Mouse (Mus musculus) C3H10T1/2 (cell line): ENCODE results near the gene Gm10234. TPM values are rescaled to one million over a fixed set of nuclear protein-coding genes. Genes with fewer than 3 reads are reported as not detected.

Experiments
- polyA plus RNA-seq, 2 experiments: library from polyadenylated mRNA; unstranded; fragments of >200 nt; fragmentation: generic; extraction: Trizol; gene quantifications; one replicate each; pipeline ENCODE4 v1.2.1; 2012; ENCODE audit warnings: missing spikeins in 2 of 2

The Gm10234 gene
- not detected for polyA plus RNA-seq

GRCm38 (mm10) chr6:95321812-95322211, at the start of gene Gm10234:
Gene Gm10234 (plus strand): TSS chr6:95322112.

Other genes starting within 250 kb of the Gm10234 start
- under 1 TPM; 0.01 to 0.02 TPM for gene Kbtbd8, start 204.9 kb upstream of the Gm10234 start, polyA plus RNA-seq